ENCODE assay signal across 10 mouse cellular contexts in the genomic region with DNA sequence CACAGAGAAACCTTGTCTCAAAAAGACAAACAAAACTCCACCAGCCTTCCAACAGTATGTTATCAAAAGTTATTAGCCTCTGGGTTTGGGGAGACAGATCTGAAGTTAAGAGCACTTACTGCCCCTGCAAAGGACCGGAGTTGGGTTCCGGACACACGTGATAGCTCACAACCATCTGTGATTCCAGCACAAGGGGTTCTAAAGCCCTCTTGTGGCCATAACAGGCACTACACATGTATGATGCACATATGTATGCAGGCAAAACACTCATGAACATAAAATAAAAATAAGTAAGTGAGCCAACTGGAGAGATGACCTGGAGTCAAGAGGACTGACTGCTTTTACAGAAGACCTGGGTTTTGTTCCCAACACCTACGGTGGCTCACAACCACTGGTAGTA. TPM values are rescaled to one million over a fixed set of nuclear protein-coding genes. Genes with fewer than 3 reads are reported as not detected.
DNase-seq lines count a peak whose midpoint lies in the region; ATAC-seq and TF ChIP-seq lines count a peak whose summit lies in the region.
"Had no signal": no experiment of that assay in that cellular context is flagged by ENCODE, and none has a peak within 500 bp of the region (broad histone marks: within the 10 kb centered on the region; RNA-seq: fewer than 3 reads in every experiment).

No protein-coding gene starts in this region.

- H3K9me3 ChIP-seq in midbrain, postnatal 0 days (ENCODE audit: low read length) = no peaks in the 10 kb centered on the region
- no peaks in the 10 kb centered on the region for H3K9me3 ChIP-seq in midbrain, embryonic 15.5 days
- H3K9me3 ChIP-seq: embryonic facial prominence, embryonic 13.5 days; neural tube, embryonic 15.5 days had no signal

- no peaks in the 10 kb centered on the region for H3K27me3 ChIP-seq in midbrain, postnatal 0 days (ENCODE audit: insufficient read depth, low read length)
- no peaks in the 10 kb centered on the region for H3K27me3 ChIP-seq in midbrain, embryonic 15.5 days (replicated peaks)
- H3K27me3 ChIP-seq: embryonic facial prominence, embryonic 13.5 days; neural tube, embryonic 15.5 days had no signal

- no peak overlapping the region for H3K4me3 ChIP-seq in midbrain, postnatal 0 days (ENCODE audit: low read depth, low read length)
- no peak overlapping the region for H3K4me3 ChIP-seq in midbrain, embryonic 15.5 days
- H3K4me3 ChIP-seq: embryonic facial prominence, embryonic 13.5 days; neural tube, embryonic 15.5 days had no signal

- H3K9ac ChIP-seq in midbrain, postnatal 0 days (replicated peaks; ENCODE audit: low read length, poor library complexity, severe bottlenecking) = no peak overlapping the region
- H3K9ac ChIP-seq in midbrain, embryonic 15.5 days = no peak overlapping the region
- H3K9ac ChIP-seq: embryonic facial prominence, embryonic 13.5 days; neural tube, embryonic 15.5 days had no signal

- H3K27ac ChIP-seq in midbrain, postnatal 0 days (ENCODE audit: low read depth, low read length) = no peak overlapping the region
- H3K27ac ChIP-seq in midbrain, embryonic 15.5 days = no peak overlapping the region
- H3K27ac ChIP-seq: embryonic facial prominence, embryonic 13.5 days; neural tube, embryonic 15.5 days had no signal

- H3K36me3 ChIP-seq in midbrain, postnatal 0 days (ENCODE audit: insufficient read depth, low read length) = no peaks in the 10 kb centered on the region
- no peaks in the 10 kb centered on the region for H3K36me3 ChIP-seq in midbrain, embryonic 15.5 days (replicated peaks)
- H3K36me3 ChIP-seq: embryonic facial prominence, embryonic 13.5 days; neural tube, embryonic 15.5 days had no signal

- no peaks in the 10 kb centered on the region for H3K4me1 ChIP-seq in midbrain, postnatal 0 days (ENCODE audit: insufficient read depth, low read length)
- H3K4me1 ChIP-seq in midbrain, embryonic 15.5 days = no peaks in the 10 kb centered on the region
- H3K4me1 ChIP-seq: embryonic facial prominence, embryonic 13.5 days; neural tube, embryonic 15.5 days had no signal

- WGBS in midbrain, postnatal 0 days = 89% methylated on average over 4 of the region's 4 CpGs
- 85% methylated on average over 4 of the region's 4 CpGs for WGBS in midbrain, embryonic 15.5 days

- TF ChIP-seq CTCF in midbrain, postnatal 0 days (IDR thresholded peaks at IDR 0.05) = peak; percentile 50

- peak; percentile 22 to 28 for DNase-seq in cerebellum, postnatal 10 days
- no peak for DNase-seq in cerebellum, adult 11-12 months
- no peak for DNase-seq in midbrain, postnatal 0 days (ENCODE audit: low spot score)
- DNase-seq in thymus, postnatal 14 days = peak; percentile 56
- DNase-seq in right cerebral cortex, postnatal 14 days = no peak
- DNase-seq in neural tube, embryonic 10.5 days (ENCODE audit: extremely low spot score, low spot score) = no peak

- no peak overlapping the region for H3K4me2 ChIP-seq in midbrain, postnatal 0 days (ENCODE audit: low read depth, low read length, poor library complexity, severe bottlenecking)
- H3K4me2 ChIP-seq in midbrain, embryonic 15.5 days = no peak overlapping the region
- H3K4me2 ChIP-seq: embryonic facial prominence, embryonic 13.5 days; neural tube, embryonic 15.5 days had no signal

- no peak for ATAC-seq in midbrain, postnatal 0 days (ENCODE audit: low FRiP score)
- no peak for ATAC-seq in midbrain, embryonic 15.5 days (replicated peaks)
- ATAC-seq in granulocyte monocyte progenitor cell, adult 5-6 weeks (replicated peaks; ENCODE audit: poor library complexity, severe bottlenecking) = peak; percentile 81

RNA-seq across cellular contexts. Expression of a gene that starts 6.8 kb away (rescaled TPM):
- 68.8 and 70.5 TPM in 2 replicates for total RNA-seq in midbrain, postnatal 0 days (2014; rRNA removed)
- 13.8 and 14.0 TPM in 2 replicates for polyA plus RNA-seq in midbrain, postnatal 0 days (2015; fragmentation: Nextera tagmentation; extraction: Ambion mirVana)
- polyA plus RNA-seq in midbrain, embryonic 15.5 days (2015; fragmentation: Nextera tagmentation; extraction: Ambion mirVana) = 12.9 and 14.5 TPM in 2 replicates
- total RNA-seq in granulocyte monocyte progenitor cell, adult 5-6 weeks (2014; fragmentation: Nextera tagmentation) = 8.6 and 16.7 TPM in 2 replicates
- total RNA-seq in granulocyte monocyte progenitor cell, adult 5-6 weeks (2017) = 12.9 and 19.8 TPM in 2 replicates

Comparison
In these comparisons a context has a peak if more than half of its experiments do, and no peak if none do; other contexts are left out.
1. DNase-seq: peak in cerebellum, postnatal 10 days (2 of 2) and thymus, postnatal 14 days (single experiment); none in cerebellum, adult 11-12 months (single experiment), midbrain, postnatal 0 days (single experiment), right cerebral cortex, postnatal 14 days (single experiment) and neural tube, embryonic 10.5 days (single experiment).